Mouse (Mus musculus): ENCODE measurements around the gene Olfr134.
"Not testable (repeated sequence)": the region's sequence is repeated elsewhere in the genome, so short reads cannot be mapped to it uniquely, and the experiment has no call there.

Olfr134 gene

DNA sequence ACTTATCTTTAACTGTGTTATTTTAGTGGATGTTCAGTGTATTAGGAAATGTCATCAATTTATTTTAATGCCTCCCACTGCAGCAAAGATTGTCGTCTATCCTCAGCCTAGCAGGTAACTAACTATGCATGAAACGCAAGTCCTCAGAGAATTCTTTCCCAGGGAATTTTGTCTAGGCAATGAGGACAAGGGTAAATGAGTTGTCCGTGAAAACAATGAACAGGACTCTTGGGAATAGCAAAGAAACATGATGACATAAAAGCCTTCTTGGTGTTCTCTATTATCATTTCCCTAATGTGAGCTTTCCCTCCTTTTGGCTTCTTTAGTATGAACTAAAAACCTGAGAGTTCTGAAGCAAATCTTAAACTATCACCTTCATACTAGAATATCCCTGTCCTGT lies at the start of gene Olfr134:
Olfr134 (plus strand) TSS at position 301 of the 400 bp plus-strand sequence.
- no peak for DNase-seq

DNA sequence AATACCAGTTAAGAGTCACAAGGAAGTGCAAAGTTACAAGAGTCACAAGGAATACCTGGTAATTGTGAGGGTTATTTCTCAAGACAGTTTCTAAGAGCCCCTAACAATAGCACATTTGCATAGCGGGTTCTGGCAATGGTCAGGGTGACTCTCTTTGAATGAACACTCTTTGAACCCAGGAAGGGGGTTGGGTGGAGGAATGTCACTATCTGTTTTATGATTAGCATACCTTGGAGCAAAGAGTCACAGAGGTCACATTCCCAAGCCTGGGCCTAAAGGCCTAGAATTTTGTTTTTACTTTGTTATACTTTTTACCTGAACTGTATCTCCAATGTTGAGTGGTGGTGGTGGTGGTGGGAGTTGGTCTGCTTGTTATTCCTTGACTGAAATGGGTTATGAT lies 47.0 kb upstream of the Olfr134 start:
- not testable (repeated sequence) for DNase-seq

DNA sequence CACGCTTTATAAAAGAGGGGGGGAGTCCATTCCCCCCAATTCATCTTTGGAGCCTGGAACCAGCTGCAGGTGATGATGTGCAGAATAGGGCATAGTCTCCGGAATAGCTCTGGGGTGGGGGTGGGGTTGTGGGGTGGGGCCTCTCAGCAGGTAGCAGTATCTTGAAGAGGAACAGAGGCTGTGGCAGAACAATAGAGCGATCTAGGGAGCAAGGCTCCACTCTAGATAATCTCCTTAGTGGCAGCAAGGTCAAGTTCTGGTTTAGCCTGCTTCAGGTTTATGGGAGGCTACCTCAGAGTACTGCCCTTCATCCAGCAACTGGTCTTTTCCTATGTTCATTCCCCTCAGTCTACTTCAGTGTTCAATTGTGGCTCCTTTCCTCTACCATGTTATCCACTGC lies 45.8 kb upstream of the Olfr134 start:
- DNase-seq = not testable (repeated sequence)

DNA sequence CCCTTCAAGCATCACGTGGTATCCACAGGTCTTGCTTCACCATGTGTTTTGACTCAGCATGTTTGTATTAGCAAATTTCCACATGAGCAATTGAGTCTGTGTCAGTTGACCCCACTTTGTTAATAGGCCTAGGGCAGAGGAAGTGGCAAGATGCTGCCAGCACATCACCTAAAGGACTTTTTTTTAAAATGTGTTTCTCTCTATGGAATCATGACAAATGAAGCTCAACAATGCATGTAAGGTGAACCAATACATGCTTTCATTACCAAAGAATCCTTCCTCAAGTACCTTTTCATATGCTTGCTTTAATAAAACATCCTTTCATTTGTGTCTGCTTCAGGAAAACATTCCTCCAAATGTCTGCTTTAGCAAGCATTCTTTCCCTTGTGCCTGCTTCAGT lies 36.8 kb upstream of the Olfr134 start, which contains the start of gene Olfr132:
Olfr132 (minus strand) TSS at position 101 of the 400 bp plus-strand sequence.
- no peak for DNase-seq

DNA sequence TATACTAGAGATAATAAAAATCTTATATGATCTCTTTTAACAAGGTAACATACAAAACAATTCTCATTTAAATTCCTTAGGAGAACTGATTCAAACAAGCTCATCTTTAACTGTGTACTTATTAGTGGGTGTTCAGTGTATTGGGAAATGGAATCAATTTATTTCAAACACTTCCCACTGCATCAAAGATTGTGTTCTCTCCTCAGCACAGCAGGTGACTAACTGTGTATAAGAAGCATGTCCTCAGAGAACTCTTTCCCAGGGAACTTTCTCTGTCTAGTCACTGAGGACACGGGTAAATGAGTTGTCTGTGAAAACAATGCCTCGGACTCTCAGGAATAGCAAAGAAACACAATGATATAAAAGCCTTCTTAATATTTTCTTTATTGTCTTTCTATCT lies 26.2 kb upstream of the Olfr134 start, which contains the start of gene Olfr133:
Olfr133 (plus strand) TSS at position 301 of the 400 bp plus-strand sequence.
- no peak for DNase-seq

DNA sequence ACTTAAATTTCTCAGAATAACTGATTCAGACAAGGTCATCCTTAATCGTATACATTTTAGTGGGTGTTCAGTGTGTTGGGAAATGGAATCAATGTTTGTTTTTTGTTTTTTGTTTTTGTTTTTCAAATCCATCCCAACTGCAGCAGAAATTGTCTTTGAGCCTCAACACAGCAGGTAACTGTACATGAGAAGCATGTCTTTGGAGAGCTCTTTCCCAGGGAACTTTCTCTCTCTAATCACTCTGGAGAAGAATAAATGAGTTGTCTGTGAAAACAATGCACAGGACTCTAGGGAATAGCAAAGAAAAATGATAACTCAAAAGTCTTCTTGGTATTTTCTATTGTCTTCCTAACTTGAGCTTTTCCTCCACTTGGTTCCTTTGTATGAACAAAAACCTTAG lies 32.8 kb downstream of the Olfr134 start, which contains the start of gene Olfr135:
Olfr135 (plus strand) TSS at position 301 of the 400 bp plus-strand sequence.
- no peak for DNase-seq

Measured in right cerebral cortex, postnatal 25 days (tissue).